Mouse (Mus musculus) CH12.LX (cell line): ENCODE data around the gene Ptprd. TPM values are rescaled to one million over a fixed set of nuclear protein-coding genes. Genes with fewer than 3 reads are reported as not detected.

Source experiments
- DNase-seq: peaks from one replicate; pipeline ENCODE4 v3.0.0-alpha.2; 2013; ENCODE audit errors: extremely low read depth
- H3K27ac ChIP-seq: 2 replicates; pipeline ENCODE4 v1.5.1; 2012; ENCODE audit warnings: low read depth, mild to moderate bottlenecking, control low read depth, moderate library complexity; ENCODE audit not compliant: insufficient read depth
- H3K27me3 ChIP-seq: replicated peaks from 2 replicates; pipeline ENCODE3; 2012; ENCODE audit warnings: inconsistent platforms
- H3K36me3 ChIP-seq, 2 experiments: replicated peaks in 1 of 2; 2 replicates each; pipeline versions ENCODE3 to v1.6.1; 2012; ENCODE audit warnings: inconsistent platforms in 1 of 2, low read length in 1 of 2, mild to moderate bottlenecking in 1 of 2, mixed read lengths in 1 of 2, moderate library complexity in 1 of 2; ENCODE audit not compliant: control insufficient read depth in 1 of 2, insufficient read depth in 1 of 2
- H3K4me1 ChIP-seq, 2 experiments: 2 replicates each; pipeline ENCODE4 v1.6.1; 2012; ENCODE audit warnings: inconsistent platforms in 1 of 2, moderate library complexity in 1 of 2; ENCODE audit not compliant: insufficient read depth in 2 of 2, control insufficient read depth in 1 of 2
- H3K4me2 ChIP-seq: 2 replicates; pipeline ENCODE4 v1.6.1; 2012; ENCODE audit warnings: low read depth, mild to moderate bottlenecking, control low read depth; ENCODE audit not compliant: poor library complexity, insufficient read depth, severe bottlenecking
- H3K4me3 ChIP-seq, 3 experiments: fragments of 150-350 bp in 1 of 3; sonication (generic) in 1 of 3; replicated peaks in 1 of 3; 2 replicates each; pipeline versions ENCODE3 to v1.5.1; 2011 to 2012; ENCODE audit warnings: low read depth in 2 of 3, low read length in 2 of 3, mild to moderate bottlenecking in 2 of 3, moderate library complexity in 2 of 3, control low read depth in 1 of 3, improper control_type of control experiment in 1 of 3, inconsistent platforms in 1 of 3, mixed read lengths in 1 of 3; ENCODE audit not compliant: poor library complexity in 1 of 3
- H3K79me2 ChIP-seq: replicated peaks from 2 replicates; pipeline ENCODE4 v1.6.1; 2012; ENCODE audit warnings: mild to moderate bottlenecking, moderate library complexity; ENCODE audit not compliant: control insufficient read depth, poor library complexity, insufficient read depth, severe bottlenecking; ENCODE audit errors: extremely low read depth
- H3K9ac ChIP-seq: 2 replicates; pipeline ENCODE4 v1.6.1; 2012; ENCODE audit warnings: low read depth, mild to moderate bottlenecking, control low read depth, moderate library complexity; ENCODE audit not compliant: insufficient read depth
- H3K9me3 ChIP-seq: replicated peaks from 2 replicates; pipeline ENCODE3; 2012; ENCODE audit warnings: low read length, inconsistent platforms, mixed read lengths
- BHLHE40 ChIP-seq: IDR thresholded peaks from 2 replicates; pipeline ENCODE4 v1.6.1; 2011; ENCODE audit warnings: mild to moderate bottlenecking, low read depth, low read length, improper control_type of control experiment
- CHD1 ChIP-seq: IDR thresholded peaks from 2 replicates; pipeline ENCODE4 v1.6.1; 2012; ENCODE audit warnings: low read depth, low read length, improper control_type of control experiment, inconsistent platforms
- CTCF ChIP-seq, 2 experiments: IDR thresholded peaks in 1 of 2; conservative IDR thresholded peaks in 1 of 2; 2 replicates each; pipeline ENCODE4 v1.5.1; 2011 to 2012; ENCODE audit warnings: low read depth in 2 of 2, low read length in 2 of 2, improper control_type of control experiment in 1 of 2, inconsistent platforms in 1 of 2, mild to moderate bottlenecking in 1 of 2, moderate library complexity in 1 of 2
- ELF1 ChIP-seq: IDR thresholded peaks from 2 replicates; pipeline ENCODE4 v1.6.1; 2014; ENCODE audit warnings: low read depth, mild to moderate bottlenecking, inconsistent platforms, low read length, improper control_type of control experiment
- EP300 ChIP-seq: IDR thresholded peaks from 2 replicates; pipeline ENCODE4 v1.6.1; 2011; ENCODE audit warnings: low read length, improper control_type of control experiment
- ETS1 ChIP-seq: conservative IDR thresholded peaks from 2 replicates; pipeline ENCODE4 v1.6.1; 2012; ENCODE audit warnings: low read depth, mild to moderate bottlenecking, inconsistent platforms, low read length, improper control_type of control experiment, moderate library complexity
- HCFC1 ChIP-seq: IDR thresholded peaks from 2 replicates; pipeline ENCODE4 v1.6.1; 2012; ENCODE audit warnings: low read depth, mild to moderate bottlenecking, inconsistent platforms, low read length, improper control_type of control experiment
- IRF4 ChIP-seq: IDR thresholded peaks from 2 replicates; pipeline ENCODE4 v1.6.1; 2014; ENCODE audit warnings: low read depth, mild to moderate bottlenecking, inconsistent platforms, low read length, improper control_type of control experiment
- JUND ChIP-seq: conservative IDR thresholded peaks from 2 replicates; pipeline ENCODE4 v1.6.1; 2011; ENCODE audit warnings: low read depth, low read length, improper control_type of control experiment
- MAX ChIP-seq: IDR thresholded peaks from 2 replicates; pipeline ENCODE4 v1.6.1; 2011; ENCODE audit warnings: low read length, improper control_type of control experiment
- MAZ ChIP-seq: IDR thresholded peaks from 2 replicates; pipeline ENCODE4 v1.6.1; 2012; ENCODE audit warnings: low read depth, mild to moderate bottlenecking, inconsistent platforms, low read length, improper control_type of control experiment, moderate library complexity
- MEF2A ChIP-seq: IDR thresholded peaks from 2 replicates; pipeline ENCODE4 v1.6.1; 2014; ENCODE audit warnings: low read depth, mild to moderate bottlenecking, inconsistent platforms, low read length, improper control_type of control experiment, borderline replicate concordance
- MXI1 ChIP-seq: IDR thresholded peaks from 2 replicates; pipeline ENCODE4 v1.6.1; 2011; ENCODE audit warnings: mild to moderate bottlenecking, low read depth, low read length, improper control_type of control experiment
- MYC ChIP-seq: IDR thresholded peaks from 2 replicates; pipeline ENCODE4 v1.6.1; 2011; ENCODE audit warnings: low read depth, mild to moderate bottlenecking, improper control_type of control experiment, low read length
- NELFE ChIP-seq: IDR thresholded peaks from 2 replicates; pipeline ENCODE4 v1.6.1; 2011; ENCODE audit warnings: low read depth, low read length, improper control_type of control experiment
- PAX5 ChIP-seq: IDR thresholded peaks from 2 replicates; pipeline ENCODE4 v1.6.1; 2012; ENCODE audit warnings: low read length, inconsistent platforms, mixed read lengths
- POLR2A ChIP-seq: IDR thresholded peaks from 2 replicates; pipeline ENCODE4 v1.6.1; 2011; ENCODE audit warnings: low read depth, mild to moderate bottlenecking, improper control_type of control experiment, low read length
- RCOR1 ChIP-seq: conservative IDR thresholded peaks from 2 replicates; pipeline ENCODE4 v1.6.1; 2012; ENCODE audit warnings: low read depth, mild to moderate bottlenecking, inconsistent platforms, low read length, improper control_type of control experiment
- SIN3A ChIP-seq: IDR thresholded peaks from 2 replicates; pipeline ENCODE4 v1.6.1; 2012; ENCODE audit warnings: low read length, improper control_type of control experiment, inconsistent platforms
- SMC3 ChIP-seq: IDR thresholded peaks from 2 replicates; pipeline ENCODE4 v1.6.1; 2011; ENCODE audit warnings: low read depth, low read length, improper control_type of control experiment
- TBP ChIP-seq: conservative IDR thresholded peaks from 2 replicates; pipeline ENCODE4 v1.6.1; 2011; ENCODE audit warnings: low read depth, low read length, improper control_type of control experiment
- UBTF ChIP-seq: IDR thresholded peaks from 2 replicates; pipeline ENCODE4 v1.6.1; 2012; ENCODE audit warnings: low read depth, mild to moderate bottlenecking, inconsistent platforms, low read length, improper control_type of control experiment, moderate library complexity
- ZC3H11A ChIP-seq: IDR thresholded peaks from 2 replicates; pipeline ENCODE4 v1.6.1; 2012; ENCODE audit warnings: low read depth, mild to moderate bottlenecking, inconsistent platforms, low read length, improper control_type of control experiment
- ZKSCAN1 ChIP-seq: IDR thresholded peaks from 2 replicates; pipeline ENCODE4 v1.6.1; 2012; ENCODE audit warnings: low read depth, inconsistent platforms, low read length, improper control_type of control experiment, borderline replicate concordance
- ZMIZ1 ChIP-seq: IDR thresholded peaks from 2 replicates; pipeline ENCODE4 v1.6.1; 2012; ENCODE audit warnings: low read depth, mild to moderate bottlenecking, inconsistent platforms, low read length, improper control_type of control experiment
- ZNF384 ChIP-seq: IDR thresholded peaks from 2 replicates; pipeline ENCODE4 v1.6.1; 2012; ENCODE audit warnings: low read depth, low read length, improper control_type of control experiment, inconsistent platforms
- dilution Hi-C: fragments of 300-500 bp; cut with MboI; formaldehyde crosslinking; loops from 2 replicates; pipeline ENCODE4 v1.14.3; 2020; ENCODE audit warnings: low sequenced_read_pairs; ENCODE audit not compliant: extremely low pct_unique_long_range_greater_than_20kb, extremely low pct_ligation_motif_present
- in situ Hi-C: fragments of 300-500 bp; cut with MboI; formaldehyde crosslinking; loops from 3 replicates; pipeline ENCODE4 v1.14.3; 2019; ENCODE audit warnings: low sequenced_read_pairs, low pct_ligation_motif_present, low pct_unique_long_range_greater_than_20kb, mixed read lengths
- polyA plus RNA-seq: library from polyadenylated mRNA; unstranded; fragments of >175 nt; gene quantifications from 2 replicates; pipeline ENCODE4 v1.2.1, GENCODE M21; 2012; ENCODE audit warnings: low read depth; ENCODE audit not compliant: insufficient read length
- total RNA-seq, 2 experiments: library from RNA; depleted of rRNA; stranded (reverse); fragments of 300-350 nt in 1 of 2; fragments of >200 nt in 1 of 2; gene quantifications; 2 replicates each; pipeline ENCODE4 v1.2.3; 2012 to 2014

Gene Ptprd
- total and polyA plus RNA-seq, 3 experiments = not detected

DNA sequence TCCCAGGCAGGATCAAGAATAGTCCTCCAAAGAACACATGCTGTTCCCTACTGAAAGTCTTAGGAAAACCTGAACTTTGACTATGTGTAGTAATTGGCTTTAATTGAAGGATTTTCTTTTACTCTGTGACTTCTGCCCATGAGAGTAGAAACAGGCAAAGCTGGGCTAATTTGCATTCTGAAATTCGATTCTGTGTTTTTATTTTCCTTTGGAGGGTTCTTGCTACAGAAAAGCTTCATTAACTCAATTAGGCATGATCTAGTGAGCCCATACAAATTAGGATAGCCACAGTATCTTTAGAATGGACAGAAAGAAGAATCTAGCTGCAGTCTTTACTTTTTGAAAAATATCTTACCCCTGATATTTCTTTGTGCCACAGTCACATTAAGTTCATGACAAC, 2021.0 kb downstream of the Ptprd start:
- Histone ChIP-seq H3K79me2 (no peaks in the 10 kb centered on the region), H3K4me1 (no peaks in the 10 kb centered on the region), H3K36me3 (no peaks in the 10 kb centered on the region), H3K9ac (no peak overlapping the region), H3K4me3 (no peak overlapping the region), H3K9me3 (peaks cover 18% of the 10 kb centered on the region), H3K27ac (no peak overlapping the region), H3K4me2 (no peak overlapping the region), H3K27me3 (no peaks in the 10 kb centered on the region)
- in situ Hi-C loops = no loop called here
- no peak for DNase-seq
- dilution Hi-C loops = no loop called here
- no peak for TF ChIP-seq TBP
- TF ChIP-seq MEF2A = no peak
- no peak for TF ChIP-seq JUND
- no peak for TF ChIP-seq SMC3
- no peak for TF ChIP-seq MAX
- no peak for TF ChIP-seq MAZ
- TF ChIP-seq POLR2A = no peak
- no peak for TF ChIP-seq BHLHE40
- no peak for TF ChIP-seq NELFE
- TF ChIP-seq SIN3A = no peak
- no peak for TF ChIP-seq EP300
- no peak for TF ChIP-seq PAX5
- TF ChIP-seq ZNF384 = no peak
- TF ChIP-seq IRF4 = no peak
- no peak for TF ChIP-seq ZMIZ1
- no peak for TF ChIP-seq ZKSCAN1
- no peak for TF ChIP-seq MXI1
- TF ChIP-seq HCFC1 = no peak

DNA sequence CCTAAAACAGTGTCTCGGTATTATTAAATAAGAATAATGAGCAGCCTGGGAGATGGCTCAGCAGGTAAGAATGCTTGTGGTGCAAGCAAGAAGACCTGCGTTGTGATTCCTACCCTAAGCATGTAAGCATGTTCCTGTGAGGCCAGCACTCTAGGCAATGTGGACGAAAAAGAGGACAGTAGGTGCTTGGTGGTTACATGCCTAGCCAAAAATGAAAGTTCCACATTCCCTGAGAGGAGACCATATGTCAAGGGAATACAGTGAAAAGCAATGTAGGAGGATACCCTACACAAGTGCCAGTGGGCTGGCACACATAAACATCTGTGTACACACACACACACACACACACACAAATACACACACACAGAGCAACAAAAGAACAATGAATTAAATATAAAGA, 2028.7 kb downstream of the Ptprd start:
- DNase-seq = no peak
- no peak overlapping the region for H3K4me3 ChIP-seq
- H3K36me3 ChIP-seq = no peaks in the 10 kb centered on the region
- no peak overlapping the region for H3K27ac ChIP-seq
- no peak overlapping the region for H3K4me2 ChIP-seq
- in situ Hi-C loops = no loop called here
- dilution Hi-C loops = no loop called here
- H3K4me1 ChIP-seq = no peaks in the 10 kb centered on the region
- TF ChIP-seq ELF1 = no peak
- no peak for TF ChIP-seq RCOR1
- TF ChIP-seq UBTF = no peak
- no peak for TF ChIP-seq CTCF (conservative IDR thresholded peaks at IDR 0.05 in 1 of 2, IDR thresholded peaks at IDR 0.05 in 1 of 2; ENCODE audit: low read depth in 2 of 2, low read length in 2 of 2)
- TF ChIP-seq JUND = no peak
- no peak for TF ChIP-seq ZC3H11A
- no peak for TF ChIP-seq ETS1
- no peak for TF ChIP-seq CHD1
- TF ChIP-seq MYC = no peak
- TF ChIP-seq ZNF384 = no peak
- TF ChIP-seq, all 38 proteins: peak for 0
- Histone ChIP-seq H3K27me3 (no peaks in the 10 kb centered on the region), H3K79me2 (no peaks in the 10 kb centered on the region), H3K9ac (no peak overlapping the region), H3K9me3 (peaks cover 25% of the 10 kb centered on the region)
